Mouse (Mus musculus) liver, postnatal 0 days (tissue): ENCODE data around the gene Nol4l.

Experiments used
- CTCF ChIP-seq: sonication (generic); IDR thresholded peaks from 2 replicates; pipeline ENCODE4 v1.5.1; 2016; ENCODE audit warnings: antibody characterized with exemption, low read depth
- EP300 ChIP-seq: IDR thresholded peaks from 2 replicates; pipeline ENCODE4 v1.6.1; 2016; ENCODE audit warnings: antibody characterized with exemption, low read depth, mild to moderate bottlenecking

GRCm38 (mm10) chr2:153491512-153492178, 38.1 kb downstream of the Nol4l start:
- no peak for TF ChIP-seq CTCF
- TF ChIP-seq EP300: no peak
